In genomic region chr1:164247442-164247841, GRCm38 (mm10) we compare ENCODE assay signal across 8 mouse cellular contexts. TPM values are rescaled to one million over a fixed set of nuclear protein-coding genes. Genes with fewer than 3 reads are reported as not detected.
DNase-seq lines count a peak whose midpoint lies in the region; ATAC-seq and TF ChIP-seq lines count a peak whose summit lies in the region.

No protein-coding gene starts in this region.

- DNase-seq in adrenal gland, adult (ENCODE audit: inconsistent age in 2 of 2, low spot score in 1 of 2): peak; percentile 40 to 73
- no peak for DNase-seq in adrenal gland, adult 8-10 months
- DNase-seq in kidney, postnatal 0 days (ENCODE audit: low spot score): no peak
- no peak for DNase-seq in kidney, postnatal 25 days
- DNase-seq in thymus, postnatal 14 days: no peak
- no peak for DNase-seq in urinary bladder, adult 2 months (ENCODE audit: low spot score)

- WGBS in kidney, postnatal 0 days: 44% methylated on average over 8 of the region's 8 CpGs
- 53% methylated on average over 8 of the region's 8 CpGs for WGBS in intestine, embryonic 15.5 days
- 34% methylated on average over 8 of the region's 8 CpGs for WGBS in neural tube, embryonic 12.5 days

- H3K4me1 ChIP-seq in kidney, postnatal 0 days (replicated peaks; ENCODE audit: insufficient read depth, low read length): 0 out of 2 replicates have a peak, but pooled peaks cover 6% of the 10 kb centered on the region
- peaks cover 9% of the 10 kb centered on the region for H3K4me1 ChIP-seq in intestine, embryonic 15.5 days (replicated peaks)
- H3K4me1 ChIP-seq in neural tube, embryonic 12.5 days: peaks cover 23% of the 10 kb centered on the region; the same call in 1 of the 2 replicates

- H3K27ac ChIP-seq in kidney, postnatal 0 days: peak overlapping the region; percentile 65; the same call in 1 of the 2 replicates
- H3K27ac ChIP-seq in intestine, embryonic 15.5 days: no peak overlapping the region
- H3K27ac ChIP-seq in neural tube, embryonic 12.5 days: no peak overlapping the region

- no peaks in the 10 kb centered on the region for H3K36me3 ChIP-seq in kidney, postnatal 0 days (ENCODE audit: insufficient read depth, low read length)
- H3K36me3 ChIP-seq in intestine, embryonic 15.5 days: no peaks in the 10 kb centered on the region
- H3K36me3 ChIP-seq in neural tube, embryonic 12.5 days: no peaks in the 10 kb centered on the region

- no peaks in the 10 kb centered on the region for H3K9me3 ChIP-seq in kidney, postnatal 0 days (replicated peaks; ENCODE audit: low read length)
- H3K9me3 ChIP-seq in intestine, embryonic 15.5 days: no peaks in the 10 kb centered on the region
- H3K9me3 ChIP-seq in neural tube, embryonic 12.5 days: no peaks in the 10 kb centered on the region

- H3K9ac ChIP-seq in kidney, postnatal 0 days (ENCODE audit: low read depth, low read length): no peak overlapping the region
- H3K9ac ChIP-seq in intestine, embryonic 15.5 days: no peak overlapping the region
- H3K9ac ChIP-seq in neural tube, embryonic 12.5 days: peak overlapping the region; percentile 48; the same call in 1 of the 2 replicates

- peak overlapping the region; percentile 90; the same call in 1 of the 2 replicates for H3K4me2 ChIP-seq in kidney, postnatal 0 days (ENCODE audit: low read length)
- peak overlapping the region; percentile 78 for H3K4me2 ChIP-seq in intestine, embryonic 15.5 days (replicated peaks)
- H3K4me2 ChIP-seq in neural tube, embryonic 12.5 days (replicated peaks): peak overlapping the region; percentile 87

- no peaks in the 10 kb centered on the region for H3K27me3 ChIP-seq in kidney, postnatal 0 days (ENCODE audit: insufficient read depth, low read length)
- no peaks in the 10 kb centered on the region for H3K27me3 ChIP-seq in intestine, embryonic 15.5 days (replicated peaks)
- H3K27me3 ChIP-seq in neural tube, embryonic 12.5 days (replicated peaks): no peaks in the 10 kb centered on the region

- ATAC-seq in kidney, postnatal 0 days (replicated peaks; ENCODE audit: low FRiP score, low read depth): no peak
- ATAC-seq in intestine, embryonic 15.5 days: no peak
- ATAC-seq in neural tube, embryonic 12.5 days (ENCODE audit: low FRiP score, low read depth): no peak

- no peak for TF ChIP-seq CTCF in kidney, postnatal 0 days (IDR thresholded peaks at IDR 0.05; ENCODE audit: low read depth)

- no peak overlapping the region for H3K4me3 ChIP-seq in kidney, postnatal 0 days (replicated peaks; ENCODE audit: low read depth, low read length)
- H3K4me3 ChIP-seq in intestine, embryonic 15.5 days (replicated peaks): no peak overlapping the region
- 0 out of 2 replicates have a peak overlapping the region, but pooled peaks have one; percentile 61 for H3K4me3 ChIP-seq in neural tube, embryonic 12.5 days

RNA-seq across cellular contexts. Expression of gene Slc19a2, which starts 1.4 kb away (rescaled TPM):
- total RNA-seq in adrenal gland, adult 8-10 months (2022): 10 to 100 TPM; 26.5 to 34.7 (median 32.3) TPM
- polyA plus RNA-seq in kidney, postnatal 0 days (2015; fragmentation: Nextera tagmentation; extraction: Ambion mirVana): 8.6 and 8.7 TPM in 2 replicates
- 11.6 and 14.2 TPM in 2 replicates for polyA plus RNA-seq in intestine, embryonic 15.5 days (2015; fragmentation: Nextera tagmentation; extraction: Ambion mirVana)
- 8.2 and 8.8 TPM in 2 replicates for polyA plus RNA-seq in neural tube, embryonic 12.5 days (2016; fragmentation: Nextera tagmentation; extraction: Ambion mirVana)
- polyA plus RNA-seq in urinary bladder, adult 2 months (2012; rRNA removed): 9.3 and 9.5 TPM in 2 replicates

RNA-seq across cellular contexts. Expression of gene Ccdc181, which starts 27.9 kb away (rescaled TPM):
- total RNA-seq in adrenal gland, adult 8-10 months (2022): 10 to 100 TPM in 3 of 4 experiments, 1 to 10 TPM in 1; 8.2 to 13.3 (median 11.6) TPM
- polyA plus RNA-seq in kidney, postnatal 0 days (2015; fragmentation: Nextera tagmentation; extraction: Ambion mirVana): 15.7 and 16.6 TPM in 2 replicates
- polyA plus RNA-seq in intestine, embryonic 15.5 days (2015; fragmentation: Nextera tagmentation; extraction: Ambion mirVana): 8.0 and 8.1 TPM in 2 replicates
- 14.8 and 15.0 TPM in 2 replicates for polyA plus RNA-seq in neural tube, embryonic 12.5 days (2016; fragmentation: Nextera tagmentation; extraction: Ambion mirVana)
- polyA plus RNA-seq in urinary bladder, adult 2 months (2012; rRNA removed): 10.8 and 13.9 TPM in 2 replicates

RNA-seq across cellular contexts. Expression of gene Nme7, which starts 56.5 kb away (rescaled TPM):
- 10 to 100 TPM; 25.7 to 27.3 (median 26.2) TPM for total RNA-seq in adrenal gland, adult 8-10 months (2022)
- 41.7 and 42.0 TPM in 2 replicates for polyA plus RNA-seq in kidney, postnatal 0 days (2015; fragmentation: Nextera tagmentation; extraction: Ambion mirVana)
- 35.0 and 35.2 TPM in 2 replicates for polyA plus RNA-seq in intestine, embryonic 15.5 days (2015; fragmentation: Nextera tagmentation; extraction: Ambion mirVana)
- 24.9 and 26.4 TPM in 2 replicates for polyA plus RNA-seq in neural tube, embryonic 12.5 days (2016; fragmentation: Nextera tagmentation; extraction: Ambion mirVana)
- polyA plus RNA-seq in urinary bladder, adult 2 months (2012; rRNA removed): 14.1 and 14.9 TPM in 2 replicates

RNA-seq across cellular contexts. Expression of gene Blzf1, which starts 59.8 kb away (rescaled TPM):
- total RNA-seq in adrenal gland, adult 8-10 months (2022): 10 to 100 TPM; 23.2 to 27.1 (median 24.6) TPM
- polyA plus RNA-seq in kidney, postnatal 0 days (2015; fragmentation: Nextera tagmentation; extraction: Ambion mirVana): 25.0 and 29.7 TPM in 2 replicates
- 23.6 and 25.7 TPM in 2 replicates for polyA plus RNA-seq in intestine, embryonic 15.5 days (2015; fragmentation: Nextera tagmentation; extraction: Ambion mirVana)
- 29.2 and 30.6 TPM in 2 replicates for polyA plus RNA-seq in neural tube, embryonic 12.5 days (2016; fragmentation: Nextera tagmentation; extraction: Ambion mirVana)
- polyA plus RNA-seq in urinary bladder, adult 2 months (2012; rRNA removed): 21.2 and 23.4 TPM in 2 replicates

Comparison
In these comparisons a context has a peak if more than half of its experiments do, and no peak if none do; other contexts are left out.
1. DNase-seq: peak in adrenal gland, adult (2 of 2); none in adrenal gland, adult 8-10 months (single experiment), kidney, postnatal 0 days (single experiment), kidney, postnatal 25 days (0 of 2), thymus, postnatal 14 days (single experiment) and urinary bladder, adult 2 months (single experiment).
2. Peak in every context shown above with its lines, with median percentiles within 50 percentile points of each other: H3K4me2 ChIP-seq.